Mouse (Mus musculus) liver, embryonic 14.5 days (tissue): ENCODE data around the gene Cyb561d2. TPM values are rescaled to one million over a fixed set of nuclear protein-coding genes. Genes with fewer than 3 reads are reported as not detected.

Source experiments
- ATAC-seq: fragments of 200-750 bp; cut with Nextera tagmentation; 2 replicates; pipeline ENCODE4 v1.8.0; 2017; ENCODE audit warnings: moderate number of reproducible peaks, mild to moderate bottlenecking, moderate library complexity; ENCODE audit not compliant: insufficient read depth
- DNase-seq, 3 experiments: peaks; one replicate each; pipeline ENCODE4 v3.0.0-alpha.2; 2012 to 2013; ENCODE audit warnings: low read depth in 3 of 3, low spot score in 3 of 3
- H3K27ac ChIP-seq: fragments of 300-500 bp; sonication (generic); 2 replicates; pipeline ENCODE4 v1.5.1; 2014; ENCODE audit warnings: moderate library complexity, mild to moderate bottlenecking, control low read depth, inconsistent platforms
- H3K27me3 ChIP-seq: fragments of 300-500 bp; sonication (generic); 2 replicates; pipeline ENCODE4 v1.6.1; 2014; ENCODE audit warnings: mild to moderate bottlenecking, low read length, moderate library complexity; ENCODE audit not compliant: control insufficient read depth, insufficient read depth
- H3K36me3 ChIP-seq: fragments of 300-500 bp; sonication (generic); replicated peaks from 2 replicates; pipeline ENCODE4 v1.6.1; 2014; ENCODE audit warnings: low read depth; ENCODE audit not compliant: control insufficient read depth, insufficient read depth
- H3K4me1 ChIP-seq, 2 experiments: fragments of 200-500 bp in 1 of 2; fragments of 300-500 bp in 1 of 2; sonication (generic) in 1 of 2; replicated peaks; 2 replicates each; pipeline ENCODE4 v1.6.1; 2012 to 2014; ENCODE audit warnings: antibody characterized with exemption in 1 of 2, inconsistent platforms in 1 of 2, low read length in 1 of 2; ENCODE audit not compliant: control insufficient read depth in 2 of 2, insufficient read depth in 2 of 2
- H3K4me2 ChIP-seq: fragments of 300-500 bp; sonication (generic); 2 replicates; pipeline ENCODE4 v1.6.1; 2014; ENCODE audit warnings: low read depth, mild to moderate bottlenecking, control low read depth, moderate library complexity
- H3K4me3 ChIP-seq, 2 experiments: fragments of 200-500 bp in 1 of 2; fragments of 300-500 bp in 1 of 2; sonication (generic) in 1 of 2; 2 replicates each; pipeline ENCODE4 v1.5.1; 2012 to 2014; ENCODE audit warnings: low read depth in 2 of 2, low read length in 2 of 2, mild to moderate bottlenecking in 2 of 2, control low read depth in 1 of 2, inconsistent platforms in 1 of 2, moderate library complexity in 1 of 2; ENCODE audit not compliant: insufficient read depth in 1 of 2
- H3K9ac ChIP-seq: fragments of 300-500 bp; sonication (generic); replicated peaks from 2 replicates; pipeline ENCODE4 v1.6.1; 2014; ENCODE audit warnings: mild to moderate bottlenecking, control low read depth, moderate library complexity
- H3K9me3 ChIP-seq: fragments of 300-500 bp; sonication (generic); 2 replicates; pipeline ENCODE4 v1.6.1; 2016; ENCODE audit warnings: low read length, mixed read lengths; ENCODE audit not compliant: control insufficient read depth
- CTCF ChIP-seq: IDR thresholded peaks from 2 replicates; pipeline ENCODE4 v1.5.1; 2016; ENCODE audit warnings: antibody characterized with exemption, low read depth, control low read depth
- EP300 ChIP-seq: IDR thresholded peaks from 2 replicates; pipeline ENCODE4 v1.6.1; 2016; ENCODE audit warnings: antibody characterized with exemption, low read depth
- WGBS: fragments of 180-500 bp; shearing (Covaris S2); extraction: QIAGEN DNeasy Blood & Tissue Kit; methylation state at CpG from one replicate; pipeline ENCODE4 v1.1.7; 2014; ENCODE audit not compliant: insufficient replicate concordance; 5-methylcytosine and 5-hydroxymethylcytosine counted together
- polyA plus RNA-seq, 2 experiments: library from polyadenylated mRNA; depleted of rRNA in 1 of 2; stranded (reverse) in 1 of 2; unstranded in 1 of 2; fragments of >200 nt; fragmentation: Nextera tagmentation in 1 of 2; extraction: Ambion mirVana in 1 of 2; gene quantifications; 2 replicates each; pipeline versions ENCODE4 v1.2.1 to v1.2.3; 2012 to 2014

Cyb561d2 gene
- polyA plus RNA-seq, 2 experiments = 9.8 to 14.1 TPM

DNA sequence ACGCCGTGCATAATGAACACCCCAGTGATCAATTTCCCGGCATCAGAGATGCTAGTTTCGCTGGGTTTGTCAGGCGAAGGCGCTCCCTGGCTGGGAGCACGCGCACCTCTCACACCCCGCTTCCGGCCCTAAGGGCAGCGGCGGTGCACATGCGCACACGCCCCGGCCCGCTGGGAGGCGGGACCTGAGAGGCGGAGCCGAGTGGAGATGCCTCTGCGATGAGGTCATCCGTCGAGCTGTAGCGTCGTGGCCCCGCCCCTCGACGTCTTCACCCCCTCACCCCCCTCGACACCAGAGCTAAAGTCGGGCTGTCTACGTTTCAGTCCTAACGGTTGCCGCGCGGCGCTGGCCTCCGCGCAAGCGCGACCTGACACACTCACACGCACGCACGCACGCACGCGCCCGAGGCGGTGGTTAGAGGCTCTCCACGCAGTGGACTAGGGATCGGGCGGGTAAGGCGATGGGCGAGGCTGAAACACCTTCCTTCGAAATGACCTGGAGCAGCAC, 12.4 kb upstream of the Cyb561d2 start:
- under 1% methylated on average over 53 of the region's 53 CpGs for WGBS
- H3K4me2 ChIP-seq = peak overlapping the region; percentile 90
- DNase-seq (peak; percentile 93 to 96 (median 95)), ATAC-seq (peak; percentile 89)
- H3K9me3 ChIP-seq = no peaks in the 10 kb centered on the region
- peaks cover 3% of the 10 kb centered on the region; the same call in 1 of the 2 replicates for H3K27me3 ChIP-seq
- peaks cover 35 to 42% of the 10 kb centered on the region in 2 experiments for H3K4me1 ChIP-seq
- no peak; the same call in 1 of the 2 replicates for TF ChIP-seq CTCF
- TF ChIP-seq EP300 = no peak
- peaks cover 27% of the 10 kb centered on the region for H3K36me3 ChIP-seq
- peak overlapping the region; percentile 74 to 83 for H3K4me3 ChIP-seq
- peak overlapping the region; percentile 79 for H3K27ac ChIP-seq
- H3K9ac ChIP-seq = peak overlapping the region; percentile 87

DNA sequence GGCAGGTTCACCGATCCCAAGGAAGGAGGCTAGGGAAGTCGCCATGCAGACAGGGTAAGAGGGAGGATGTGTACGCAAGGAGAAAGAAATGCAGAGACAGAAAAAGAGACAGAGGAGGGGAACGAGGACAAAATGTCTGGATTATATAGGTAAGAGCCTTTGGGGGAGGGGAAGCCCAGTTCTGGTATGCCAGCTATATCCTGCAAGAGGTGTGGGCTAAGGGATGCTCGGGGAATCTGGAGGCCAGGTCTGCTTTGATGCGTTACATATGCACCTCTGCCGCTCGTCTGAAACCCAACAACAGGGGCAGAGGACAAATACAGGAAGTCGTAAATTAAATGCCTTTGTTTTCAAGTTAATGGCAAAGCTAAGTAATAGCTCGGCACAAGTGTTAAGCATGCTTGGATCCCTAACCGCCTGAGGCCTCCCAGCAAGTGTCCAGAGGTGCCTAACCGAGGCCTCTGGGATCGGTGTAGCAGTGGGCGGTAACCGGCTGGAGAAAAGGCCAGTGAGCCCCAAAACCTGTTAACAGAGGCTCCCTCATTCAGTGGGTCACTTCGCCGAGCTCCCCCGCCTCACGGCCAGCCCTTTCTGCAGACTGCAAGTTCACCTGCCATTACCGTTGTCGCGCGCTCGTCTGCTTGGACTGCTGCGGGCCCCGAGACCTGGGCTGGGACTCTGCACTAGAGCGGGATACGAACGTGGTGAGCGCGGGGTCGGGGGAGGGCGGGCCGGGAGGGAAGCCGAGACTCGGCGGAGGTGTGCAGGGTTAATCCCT, 11.7 kb upstream of the Cyb561d2 start:
- 5% methylated on average over 37 of the region's 37 CpGs for WGBS
- peak; percentile 49 for ATAC-seq
- H3K4me1 ChIP-seq = peaks cover 35 to 42% of the 10 kb centered on the region in 2 experiments

DNA sequence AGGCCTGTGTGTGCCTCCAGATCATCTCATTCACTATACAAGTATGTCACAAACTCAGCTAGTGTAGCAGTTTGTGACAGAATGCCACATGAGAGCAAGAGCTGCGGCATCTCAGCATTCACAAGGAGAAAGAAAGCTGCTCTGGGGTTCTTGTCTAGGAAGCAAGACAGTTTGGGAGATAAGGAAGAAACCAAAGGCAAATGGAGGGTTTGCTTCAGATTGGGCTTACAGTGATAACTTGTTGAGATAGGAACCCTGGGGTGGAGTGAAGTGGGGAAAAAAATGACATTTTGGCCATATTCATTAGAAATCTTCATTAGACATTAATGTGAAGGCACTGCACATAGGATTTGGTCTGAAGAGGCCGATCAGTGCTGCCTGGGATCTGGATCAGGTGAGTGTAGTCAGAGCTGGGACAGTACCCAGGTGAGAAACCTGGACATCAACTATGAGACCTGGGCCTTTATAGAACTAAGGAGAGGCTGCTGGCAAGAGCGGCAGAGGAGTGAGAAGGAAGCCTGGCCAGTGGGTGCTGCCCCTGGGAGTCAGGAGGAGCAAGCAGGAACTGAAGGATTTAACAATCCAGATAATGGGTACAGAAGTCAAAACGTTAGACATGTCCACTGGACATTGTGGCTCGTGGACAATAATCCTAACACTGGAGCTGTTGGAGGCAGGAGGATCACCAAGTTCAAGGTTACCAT, 10.8 kb upstream of the Cyb561d2 start:
- Histone ChIP-seq H3K36me3 (peaks cover 12% of the 10 kb centered on the region), H3K4me1 (peaks cover 35 to 42% of the 10 kb centered on the region in 2 experiments), H3K4me3 (no peak overlapping the region), H3K9ac (no peak overlapping the region), H3K27me3 (peaks cover 3% of the 10 kb centered on the region; the same call in 1 of the 2 replicates), H3K4me2 (peak overlapping the region; percentile 90), H3K27ac (no peak overlapping the region), H3K9me3 (no peaks in the 10 kb centered on the region)
- DNase-seq (no peak), ATAC-seq (no peak)
- TF ChIP-seq CTCF = no peak
- TF ChIP-seq EP300 = no peak
- 49% methylated on average over 5 of the region's 5 CpGs for WGBS

More for the DNA sequence above, 11.7 kb upstream of the Cyb561d2 start:
- H3K27ac ChIP-seq = peak overlapping the region; percentile 27
- peaks cover 21% of the 10 kb centered on the region for H3K36me3 ChIP-seq
- DNase-seq = no peak
- peak overlapping the region; percentile 57 to 83 for H3K4me3 ChIP-seq
- H3K9ac ChIP-seq = peak overlapping the region; percentile 75
- TF ChIP-seq CTCF (no peak), EP300 (no peak)
- peak overlapping the region; percentile 90 for H3K4me2 ChIP-seq
- H3K9me3 ChIP-seq = no peaks in the 10 kb centered on the region
- H3K27me3 ChIP-seq = peaks cover 3% of the 10 kb centered on the region; the same call in 1 of the 2 replicates

DNA sequence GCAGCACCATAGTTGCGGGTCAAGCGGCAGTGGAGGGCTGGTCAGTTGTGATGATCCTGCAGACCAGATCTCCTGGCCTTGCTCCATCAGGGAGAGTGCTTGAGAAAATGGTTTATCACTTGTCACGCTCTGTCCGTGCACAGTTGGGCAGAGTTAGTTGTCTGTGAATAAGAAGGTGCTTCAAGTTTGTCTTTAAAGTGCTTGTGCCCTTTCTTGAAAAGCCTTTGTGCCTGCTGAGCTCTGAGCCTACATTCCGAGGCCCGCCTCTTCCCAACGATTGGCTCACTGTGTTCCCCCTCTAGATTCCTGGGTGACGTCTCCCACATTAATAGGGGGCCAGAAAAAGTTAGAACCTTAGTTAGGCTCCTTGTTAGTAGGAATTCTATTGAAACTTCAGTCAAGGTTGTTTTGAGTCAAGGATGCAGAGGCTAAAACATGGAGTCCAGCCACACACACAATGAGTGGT, 9.9 kb upstream of the Cyb561d2 start:
- Histone ChIP-seq H3K4me1 (peaks cover 36 to 46% of the 10 kb centered on the region in 2 experiments), H3K9me3 (no peaks in the 10 kb centered on the region), H3K4me2 (peak overlapping the region; percentile 67), H3K36me3 (peaks cover 3% of the 10 kb centered on the region), H3K27me3 (peaks cover 3% of the 10 kb centered on the region; the same call in 1 of the 2 replicates), H3K4me3 (peak overlapping the region; percentile 39 to 41), H3K27ac (no peak overlapping the region), H3K9ac (peak overlapping the region; percentile 58)
- DNase-seq = no peak
- no peak for TF ChIP-seq EP300
- TF ChIP-seq CTCF = no peak
- WGBS = 29% methylated on average over 8 of the region's 8 CpGs
- ATAC-seq = no peak
